Mouse (Mus musculus): ENCODE data around the gene Sv2c.
"Not testable (repeated sequence)": the region's sequence is repeated elsewhere in the genome, so short reads cannot be mapped to it uniquely, and the experiment has no call there.

Gene Sv2c

DNA sequence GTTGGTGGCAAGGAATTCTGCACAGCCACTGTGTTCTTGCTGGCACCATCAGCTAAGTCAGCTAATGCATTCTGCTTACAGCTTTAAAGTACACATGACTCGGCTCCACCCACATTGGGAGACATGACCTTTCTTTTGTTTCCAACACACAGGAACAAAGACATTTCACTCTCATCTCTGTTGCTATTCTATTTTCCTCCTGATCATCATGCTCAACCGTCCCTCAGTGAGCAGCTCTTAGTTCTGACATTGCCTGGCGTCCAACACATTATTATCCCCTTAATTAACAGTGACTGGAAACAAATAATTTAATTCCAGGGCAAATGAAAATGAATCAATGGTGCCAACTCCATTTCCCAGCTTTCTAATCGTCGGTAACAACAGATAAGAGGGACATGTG, 87.0 kb downstream of the Sv2c start:
- DNase-seq: no peak

DNA sequence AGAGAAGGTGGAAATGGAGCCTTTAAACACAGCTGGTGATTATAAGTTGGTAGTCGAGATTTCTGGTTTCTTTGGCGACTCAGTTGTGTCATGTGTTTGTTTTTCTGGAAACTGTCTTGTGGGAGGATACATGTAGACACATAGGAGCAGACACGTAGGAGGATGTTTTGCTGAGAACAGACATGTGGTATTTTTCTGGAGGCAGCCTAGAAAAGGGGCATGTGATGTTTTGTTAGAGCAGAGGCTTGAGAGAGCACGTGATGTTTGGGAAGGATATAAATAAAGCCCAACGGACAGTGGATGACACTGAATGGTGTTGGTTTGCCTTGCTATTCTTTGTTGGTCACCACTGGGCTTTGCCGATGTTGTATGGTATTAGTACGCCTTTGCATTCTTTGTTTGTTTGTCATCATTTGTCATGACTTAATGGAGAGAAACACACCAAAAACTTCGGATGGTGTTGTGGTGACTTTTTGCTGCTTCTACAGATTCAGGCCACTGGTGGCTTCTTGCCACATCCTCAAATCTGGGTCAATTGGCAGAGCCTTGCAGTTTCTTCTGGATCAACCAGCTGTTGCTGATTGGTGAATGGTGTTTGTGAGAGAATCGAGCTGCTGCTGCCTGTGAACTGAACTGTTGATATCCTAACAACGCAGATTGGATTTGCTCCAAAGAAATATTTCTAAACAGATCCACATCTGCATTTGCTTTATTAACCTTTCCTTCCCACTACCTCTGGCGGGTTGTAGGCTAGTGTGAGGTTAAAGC, 91.9 kb downstream of the Sv2c start:
- no peak for DNase-seq

DNA sequence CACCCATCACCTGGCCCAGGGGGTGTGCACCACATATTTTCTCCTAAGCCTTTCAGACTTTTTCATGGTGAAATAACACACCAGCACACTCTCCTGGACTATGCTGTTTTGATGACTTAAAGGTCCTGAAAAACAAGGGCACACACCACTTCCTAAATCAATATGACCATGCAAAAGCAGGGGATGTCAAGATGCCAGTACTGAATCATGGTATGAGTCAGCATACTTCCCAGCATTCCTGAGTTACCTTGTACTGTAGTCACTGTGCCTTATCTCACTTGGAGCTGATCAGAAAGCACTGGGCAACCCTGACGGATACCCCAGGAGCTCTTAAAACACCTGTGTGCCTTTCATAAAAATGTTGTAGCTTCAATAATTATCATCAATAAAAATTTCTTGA, 92.8 kb downstream of the Sv2c start:
- no peak for DNase-seq

DNA sequence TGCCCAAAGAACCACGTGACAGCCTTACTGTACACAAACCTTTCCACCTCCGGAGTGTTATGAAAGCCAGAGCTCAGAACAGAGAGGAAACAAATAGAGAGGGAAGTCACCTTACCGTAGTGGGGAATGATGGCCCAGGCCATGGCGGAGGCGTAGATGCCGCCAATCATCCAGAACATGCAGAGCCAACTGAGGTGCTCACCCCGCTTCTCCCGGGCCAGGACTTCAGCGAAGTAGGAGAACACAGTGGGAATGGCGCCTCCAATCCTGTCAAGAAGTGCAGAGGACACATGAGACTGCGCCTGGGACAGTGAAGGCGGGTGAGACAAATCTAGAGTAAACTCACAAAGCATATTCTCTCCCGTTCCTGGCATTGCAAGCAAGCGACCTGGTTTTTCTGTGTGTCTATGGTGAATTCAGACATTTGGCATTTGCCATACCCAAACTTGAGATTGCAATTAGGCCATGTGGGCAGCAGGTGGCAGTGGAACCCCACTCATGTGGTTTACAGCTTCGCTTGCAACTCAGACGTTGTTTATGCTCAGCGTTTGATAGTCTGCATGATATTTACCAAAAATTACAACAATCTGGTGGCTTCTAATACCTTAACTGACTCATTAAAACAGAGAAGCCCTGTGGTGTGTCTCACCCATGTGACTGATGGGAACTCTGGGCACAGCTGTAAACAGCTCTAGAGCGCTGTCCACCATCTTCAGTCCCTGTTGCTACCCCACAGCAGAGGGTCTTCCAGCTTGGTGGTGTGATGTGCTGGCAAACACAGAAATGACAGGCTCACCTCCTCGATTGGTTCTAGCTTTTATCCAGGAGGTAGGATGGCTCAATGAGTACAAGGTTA, 101.8 kb downstream of the Sv2c start:
- peak; percentile 9 to 52 for DNase-seq

DNA sequence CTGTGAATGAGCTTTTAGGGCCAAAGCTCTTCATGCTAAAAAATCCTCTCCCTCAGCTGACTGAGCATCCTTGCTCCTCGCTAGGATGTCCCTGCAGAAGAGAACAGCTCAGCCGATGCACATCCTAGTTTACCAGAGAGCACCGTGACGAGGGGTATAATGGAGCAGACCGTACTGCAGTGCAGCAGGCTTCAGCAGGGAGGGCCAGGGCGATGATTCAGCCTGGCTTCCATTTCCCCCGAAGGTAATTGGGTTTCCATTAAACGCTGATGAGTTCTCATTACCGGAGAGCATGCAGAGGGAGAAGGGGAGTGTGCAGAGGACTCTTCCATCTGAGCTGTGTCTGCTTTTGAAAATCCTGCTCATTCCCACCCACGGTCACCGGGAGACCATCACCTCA, 108.5 kb downstream of the Sv2c start:
- DNase-seq: no peak

DNA sequence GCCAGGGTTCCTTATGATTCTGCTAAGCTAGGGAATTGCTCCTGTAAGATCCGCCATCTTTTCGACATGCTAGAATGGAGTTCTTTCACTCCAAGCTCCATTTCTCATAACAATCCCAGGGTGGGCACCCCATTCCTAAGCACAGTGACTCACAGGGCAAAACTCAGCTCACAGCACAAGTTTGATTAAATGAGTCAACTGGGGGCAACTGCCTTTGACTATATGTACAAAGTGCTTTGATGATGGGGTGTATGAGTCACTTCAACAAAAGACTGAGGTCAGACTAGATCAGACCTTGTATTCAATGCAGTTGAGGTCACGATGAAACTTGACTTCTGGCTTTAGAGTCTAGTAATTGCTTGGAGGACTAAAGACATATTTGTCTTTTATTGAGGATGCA, 116.9 kb downstream of the Sv2c start:
- DNase-seq: no peak

DNA sequence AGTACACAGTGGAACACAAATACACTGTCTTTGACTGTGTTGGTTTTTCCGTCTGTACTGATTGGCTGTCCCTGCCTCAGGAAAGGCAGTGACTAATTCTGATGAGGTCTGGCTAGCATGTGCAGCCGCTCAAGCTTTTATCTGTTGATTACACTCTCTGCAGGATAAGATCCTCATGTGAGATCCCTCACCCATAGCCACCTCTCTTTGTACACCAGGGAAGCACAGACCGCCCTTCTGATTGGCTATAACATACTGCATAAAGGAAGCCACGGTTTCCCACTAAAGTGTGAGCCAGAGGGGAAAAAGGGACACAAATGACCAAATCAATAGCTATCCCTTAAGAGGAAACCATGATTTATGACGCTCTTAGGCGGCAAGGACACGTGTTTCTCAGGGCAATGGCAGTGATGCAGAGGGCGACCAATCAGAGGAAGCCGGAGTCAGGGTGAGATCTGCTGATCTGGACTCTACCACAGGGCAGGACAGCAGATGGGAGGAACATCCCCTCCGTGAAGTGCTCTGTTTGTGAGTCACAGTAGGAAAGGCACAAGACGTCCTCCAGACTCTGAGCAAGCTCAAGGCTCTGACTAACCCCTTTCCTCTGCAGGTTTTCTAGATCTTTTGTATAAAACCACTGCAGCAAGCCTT, 121.4 kb downstream of the Sv2c start:
- no peak for DNase-seq

DNA sequence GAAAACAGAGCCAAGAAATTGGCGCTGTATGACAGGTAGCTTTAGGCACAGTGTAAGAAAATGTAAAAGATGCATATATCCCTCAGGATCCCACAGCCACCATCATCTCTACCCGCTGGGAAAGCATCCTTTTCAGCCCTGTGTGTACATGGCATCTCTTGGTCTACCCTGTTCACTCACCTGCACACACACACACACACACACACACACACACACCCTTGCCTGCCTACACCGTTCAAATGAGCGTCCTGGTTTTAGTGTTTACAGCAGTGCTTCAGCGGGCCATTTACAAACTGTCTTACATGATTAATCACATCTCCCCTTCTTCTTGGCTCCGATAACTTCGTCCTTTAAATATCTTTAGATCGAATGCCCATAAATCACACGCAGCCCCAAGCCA, 123.4 kb downstream of the Sv2c start:
- no peak for DNase-seq

DNA sequence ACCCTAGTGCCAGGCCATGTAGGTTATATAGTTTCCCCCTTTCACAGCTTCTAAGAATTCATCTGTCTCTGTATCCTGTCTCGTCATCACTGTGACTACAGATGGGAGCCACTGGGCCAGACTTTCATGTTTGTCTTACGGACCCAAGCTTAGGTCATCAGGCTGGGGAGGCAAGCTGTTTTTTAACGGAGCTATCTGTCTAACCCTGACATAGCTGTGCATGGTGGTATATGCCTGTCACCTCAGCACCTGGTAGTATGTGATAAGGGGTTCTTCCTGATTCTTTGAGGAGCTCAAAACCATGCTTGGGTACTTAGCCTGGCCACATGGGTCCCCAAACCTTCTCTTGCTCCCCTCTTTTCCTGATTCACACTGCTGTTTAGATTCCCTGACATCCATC, 124.2 kb downstream of the Sv2c start:
- no peak for DNase-seq

DNA sequence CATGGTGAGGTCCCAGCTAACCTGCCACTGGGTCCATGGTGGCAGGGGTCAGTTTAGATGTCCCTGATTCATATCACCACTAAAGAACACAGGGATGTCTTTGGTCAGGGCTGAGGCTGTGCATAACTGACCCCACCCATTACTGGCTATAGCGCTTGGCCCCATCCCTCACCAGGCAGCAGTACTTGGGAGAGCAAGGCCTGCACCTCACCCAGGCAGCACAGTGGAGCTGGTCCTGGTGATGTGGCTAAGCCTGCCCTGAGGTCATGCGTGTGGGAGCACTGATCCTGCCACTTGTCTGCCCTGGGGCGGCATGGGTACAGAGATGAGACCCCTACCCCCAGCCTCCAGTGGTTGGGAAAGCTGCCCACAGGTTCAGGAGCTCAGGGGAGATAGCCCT, 128.8 kb downstream of the Sv2c start:
- no peak for DNase-seq

DNA sequence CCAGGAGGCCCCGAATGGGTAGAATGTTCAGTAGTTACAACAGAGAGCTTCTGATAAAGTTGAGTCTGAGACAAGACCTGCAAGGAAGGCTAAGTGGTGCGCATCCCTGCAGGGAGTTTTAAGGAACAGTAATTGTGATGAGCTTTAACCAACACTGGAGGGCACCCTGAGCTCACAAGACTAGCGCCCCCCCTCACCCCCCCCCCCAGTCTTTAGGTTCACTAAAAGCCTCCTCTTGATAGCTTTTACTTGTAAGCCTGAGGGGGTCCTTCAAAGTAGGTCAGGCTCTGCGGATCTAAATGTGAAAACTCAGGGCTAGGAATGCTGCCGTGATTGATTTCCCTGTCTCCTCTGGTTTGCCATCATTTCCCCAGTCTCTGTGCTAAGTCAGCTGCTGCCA, 129.9 kb downstream of the Sv2c start:
- DNase-seq: no peak

DNA sequence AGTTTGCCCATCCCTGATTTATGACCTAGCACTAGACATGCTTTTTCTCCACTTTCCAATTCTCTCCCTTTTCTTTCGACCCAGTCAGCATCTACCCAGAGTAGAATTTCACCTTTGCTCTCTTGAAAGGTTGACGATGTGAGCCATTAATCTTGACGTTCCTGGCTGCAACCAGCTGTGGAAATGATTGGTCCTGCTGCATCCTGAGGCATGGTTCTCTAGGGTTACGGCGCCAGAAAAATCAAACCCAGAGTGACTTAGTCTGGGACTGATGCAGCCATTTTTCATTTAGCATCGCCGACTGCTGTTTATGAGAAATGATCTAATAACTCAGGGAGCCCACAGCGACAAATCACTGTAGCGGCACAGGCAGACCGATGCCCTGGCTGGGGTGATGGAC, 133.0 kb downstream of the Sv2c start:
- no peak for DNase-seq

DNA sequence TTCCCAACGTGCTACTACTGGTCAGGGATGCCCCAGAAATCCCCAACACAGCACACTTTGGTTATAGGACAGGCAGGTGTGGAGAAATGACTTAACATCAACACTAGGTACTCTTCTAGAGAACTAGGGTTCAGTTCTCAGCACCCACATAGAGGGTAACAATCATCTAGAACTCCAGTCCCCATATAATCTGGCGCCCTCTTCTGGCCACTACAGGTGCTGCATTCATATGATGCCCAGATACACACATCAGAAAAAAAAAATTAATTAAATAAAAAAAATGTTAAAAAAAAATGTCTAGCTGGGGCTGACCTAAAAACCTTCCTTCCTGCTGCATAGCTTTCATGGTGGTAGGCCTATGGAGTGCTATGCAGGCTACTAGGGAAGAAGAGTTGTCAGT, 135.1 kb downstream of the Sv2c start:
- no peak for DNase-seq

DNA sequence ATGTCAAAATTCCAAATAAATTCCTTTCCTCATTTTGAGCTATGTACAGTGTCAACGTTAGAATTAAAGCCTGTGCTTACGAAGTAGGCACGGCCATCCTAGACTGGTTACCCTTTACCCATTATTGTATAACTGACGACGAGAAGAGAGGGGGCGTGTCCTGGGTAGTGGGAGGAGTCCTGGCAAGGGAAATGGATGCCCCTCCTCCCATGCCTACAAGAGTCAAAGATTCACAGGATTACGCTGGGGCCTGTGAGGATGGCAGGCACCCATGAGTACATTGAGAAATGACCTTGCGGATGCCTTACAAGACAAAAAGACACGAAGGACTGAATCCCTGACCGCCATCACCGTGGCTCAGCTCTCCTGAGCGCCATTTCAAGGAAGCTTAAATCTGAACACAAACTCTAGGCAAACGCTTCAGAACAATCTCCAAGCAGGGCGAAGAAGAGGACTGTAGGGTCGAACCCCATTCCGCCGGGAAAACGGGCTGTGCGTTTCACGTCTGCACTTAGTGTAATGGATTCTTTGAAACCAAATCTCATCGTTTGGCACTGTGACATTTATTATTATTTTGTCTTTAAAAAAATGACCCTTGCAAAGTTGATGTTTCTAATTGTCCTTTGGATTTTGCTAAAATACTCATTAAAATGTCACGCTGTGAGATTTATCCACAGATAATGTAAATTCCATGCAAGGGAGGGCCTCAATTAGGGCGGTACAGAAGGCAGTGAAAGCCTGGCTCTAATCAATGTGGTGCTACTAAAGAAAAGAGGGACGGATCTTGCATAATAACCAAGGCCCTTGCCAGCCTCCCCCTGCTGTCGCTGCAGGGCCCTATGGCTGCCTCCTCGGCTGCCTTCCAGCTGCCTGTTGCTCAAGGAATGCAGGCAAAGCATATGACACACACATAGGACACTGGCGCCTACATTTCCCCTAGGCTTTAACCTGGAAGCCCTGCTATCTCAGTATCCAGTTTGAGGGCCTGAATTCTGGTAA, 137.4 kb downstream of the Sv2c start:
- peak; percentile 40 to 44 for DNase-seq

DNA sequence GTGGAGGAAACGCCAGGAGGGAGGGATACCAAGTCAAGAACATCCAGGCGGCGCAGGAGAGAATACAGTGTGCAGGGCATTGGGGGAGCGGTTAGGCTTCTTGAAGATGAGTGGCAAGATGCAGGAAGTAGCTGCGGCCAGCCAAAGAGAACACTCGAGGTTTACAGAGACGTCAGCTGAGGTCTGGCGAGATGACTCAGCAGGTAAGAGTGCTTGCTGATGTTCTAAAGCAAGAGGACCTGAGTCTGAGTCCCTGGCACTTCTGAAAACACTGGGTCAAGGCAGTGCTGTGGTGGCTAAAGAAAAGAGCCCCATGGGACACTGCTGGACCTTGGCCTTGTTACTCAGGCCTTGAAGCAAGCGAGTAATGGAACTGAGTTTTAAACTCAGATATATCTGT, 144.2 kb downstream of the Sv2c start:
- DNase-seq: no peak

DNA sequence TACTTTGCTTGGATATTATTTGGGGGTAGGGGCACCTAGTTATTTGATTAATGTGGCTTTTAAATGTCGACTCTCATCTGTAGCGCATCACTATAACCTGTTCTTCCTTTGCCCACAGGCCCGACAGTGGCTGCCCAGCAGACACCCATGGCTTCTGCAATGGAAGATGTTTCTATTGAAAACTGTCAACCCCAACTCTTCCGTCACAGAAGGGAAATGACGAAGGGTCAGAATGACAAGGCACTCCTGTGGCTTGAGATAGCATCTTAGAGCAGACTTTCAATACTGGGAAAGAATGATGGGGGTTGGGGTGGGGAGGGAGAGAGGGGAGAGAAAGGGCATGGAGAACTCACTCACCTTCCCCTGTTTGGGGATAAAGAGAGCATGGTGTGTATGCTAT, 145.2 kb downstream of the Sv2c start:
- DNase-seq: no peak

DNA sequence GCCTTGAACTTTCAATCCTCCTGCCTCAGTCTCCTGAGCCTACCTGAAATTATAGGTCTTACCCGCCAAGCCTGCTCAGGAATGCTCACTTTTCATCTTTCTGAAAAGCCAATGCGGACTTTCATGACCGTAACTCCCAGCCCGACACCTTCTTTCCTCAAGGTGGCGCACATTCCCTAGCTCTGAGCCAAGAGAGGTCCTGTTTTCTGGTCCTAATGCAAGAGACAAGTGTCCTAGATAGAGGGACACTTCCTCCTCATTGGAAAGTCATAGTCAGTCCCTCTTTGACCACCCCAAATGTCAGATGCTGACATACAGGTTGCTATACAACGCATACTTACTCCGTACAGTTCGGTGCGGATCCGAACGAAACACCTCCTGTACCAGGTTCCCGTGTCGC, 146.0 kb downstream of the Sv2c start:
- peak; percentile 22 to 28 for DNase-seq

DNA sequence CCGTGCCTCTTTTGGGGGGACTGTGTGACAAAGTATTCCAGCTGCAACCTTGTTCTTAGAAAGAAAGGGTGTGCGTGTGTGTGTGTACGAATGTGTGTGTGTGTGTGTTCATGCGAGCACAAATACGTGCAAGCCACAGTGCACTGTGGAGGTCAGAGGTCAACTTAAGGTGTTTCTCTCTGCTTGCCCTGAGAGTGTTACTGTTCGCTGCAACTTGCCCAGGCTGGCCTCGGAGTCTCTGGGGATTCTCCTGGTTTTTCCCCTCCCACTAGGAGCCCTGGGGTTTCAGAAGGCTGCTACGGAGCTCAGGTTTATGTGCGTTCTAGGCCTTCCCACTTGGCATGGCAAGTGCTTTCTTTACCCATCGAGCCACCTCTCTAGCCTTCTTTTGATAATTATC, 157.2 kb downstream of the Sv2c start:
- no peak for DNase-seq

DNA sequence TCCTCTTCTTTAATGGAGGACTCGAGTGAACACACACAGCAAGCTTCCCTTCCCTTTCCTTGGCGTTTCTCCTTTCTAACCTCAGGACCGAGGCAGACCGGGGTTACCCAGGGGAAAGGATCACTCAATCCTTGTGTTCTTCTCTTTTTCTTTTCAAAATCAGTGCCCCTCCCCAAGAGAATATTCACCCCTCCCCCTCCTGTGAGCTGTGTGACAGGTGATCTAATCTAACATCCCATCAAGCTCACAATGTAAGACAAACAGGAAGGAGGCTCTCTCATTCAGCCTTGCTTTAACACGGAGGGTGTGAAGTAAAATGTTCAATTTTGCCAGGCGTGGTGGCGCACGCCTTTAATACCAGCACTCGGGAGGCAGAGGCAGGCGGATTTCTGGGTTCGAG, 158.3 kb downstream of the Sv2c start:
- no peak for DNase-seq

DNA sequence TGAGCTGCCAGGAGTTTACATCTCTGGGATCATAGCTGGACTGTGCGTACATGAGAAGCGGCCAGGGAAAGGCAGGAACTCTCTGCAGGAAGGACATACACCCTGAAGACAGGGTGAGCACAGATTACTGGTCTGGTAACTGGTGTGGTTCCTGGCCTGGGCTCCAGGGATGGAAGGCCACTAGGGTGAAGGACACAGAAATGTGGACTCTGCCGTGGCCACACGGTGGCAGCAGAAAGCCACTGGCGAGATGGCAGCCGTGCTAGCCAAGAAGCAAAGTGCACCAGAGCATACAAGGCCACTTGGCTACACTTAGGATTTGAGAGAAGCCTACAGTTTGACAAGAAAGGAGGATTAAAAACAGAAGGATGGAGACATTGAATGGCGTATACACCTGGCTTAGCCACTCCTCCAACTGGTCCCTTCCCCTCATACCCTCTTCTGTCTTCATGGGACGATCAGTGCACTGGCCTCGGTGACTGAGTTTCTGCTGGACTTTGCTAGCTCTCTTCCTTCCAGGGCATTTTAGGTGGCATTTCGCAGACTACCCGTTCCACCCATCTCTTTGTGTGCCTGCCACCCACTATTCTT, 158.9 kb downstream of the Sv2c start:
- DNase-seq: peak; percentile 83

DNA sequence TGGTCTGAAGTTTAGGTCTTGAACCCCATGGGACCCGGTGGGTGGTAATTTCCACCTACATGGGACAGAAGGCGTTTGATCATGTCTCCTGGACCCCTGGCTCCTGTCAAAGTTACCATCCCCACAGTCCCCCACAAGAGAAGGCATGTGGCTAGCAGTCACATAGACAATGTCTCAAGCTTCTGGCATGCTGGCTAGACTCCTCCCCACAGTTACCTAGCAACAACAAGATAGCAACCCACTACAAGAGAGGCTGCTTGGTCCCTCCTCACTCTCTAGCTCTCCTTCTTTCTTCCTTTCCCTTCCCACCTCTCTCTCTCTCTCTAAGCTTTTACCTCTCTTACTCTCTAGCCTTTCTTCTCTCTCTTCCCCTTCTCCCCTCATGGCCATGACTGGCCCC, 164.3 kb downstream of the Sv2c start:
- DNase-seq: not testable (repeated sequence)

DNA sequence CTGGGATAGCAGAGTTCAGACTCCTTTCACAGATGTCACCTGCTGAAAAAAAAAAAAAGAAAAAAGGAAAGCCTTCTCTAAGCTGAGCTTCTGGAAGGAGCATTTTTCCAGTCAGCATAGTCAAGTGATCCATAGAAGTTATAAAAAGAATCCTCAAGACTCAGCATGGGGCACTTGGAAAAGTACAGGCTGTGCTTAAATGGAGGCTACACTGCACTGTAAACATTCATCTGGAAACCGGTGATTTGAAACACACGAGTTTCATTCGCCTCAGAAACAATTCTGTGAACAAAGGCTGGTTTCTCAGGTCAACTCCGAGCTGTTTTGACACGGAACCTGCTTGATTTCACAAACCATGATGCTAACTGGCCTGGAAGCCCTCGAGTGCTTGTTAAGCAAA, 165.6 kb downstream of the Sv2c start:
- no peak for DNase-seq
